Mouse (Mus musculus): ENCODE results near the gene Zfp174. TPM values are rescaled to one million over a fixed set of nuclear protein-coding genes. Genes with fewer than 3 reads are reported as not detected.
A peak's percentile ranks its signal among the peaks of the same experiment; 100 is the strongest.
"Not testable (repeated sequence)": the region's sequence is repeated elsewhere in the genome, so short reads cannot be mapped to it uniquely, and the experiment has no call there.

Zfp174 gene
- 10 to 100 TPM in 1 of 2 experiments, 1 to 10 TPM in 1; 2.0 to 15.0 TPM for total RNA-seq (2021)
- long read RNA-seq, experiment 1, full-length matches to known transcripts = 1 of 1 reads
- long read RNA-seq, experiment 1, partial matches to known transcripts = 0 of 1 reads
- long read RNA-seq, experiment 1, other reads (novel, unspliced or antisense) = 0 of 1 reads
- long read RNA-seq, experiment 2, full-length matches to known transcripts = 9 of 14 reads
- long read RNA-seq, experiment 2, partial matches to known transcripts = 2 of 14 reads
- long read RNA-seq, experiment 2, other reads (novel, unspliced or antisense) = 3 of 14 reads

DNA sequence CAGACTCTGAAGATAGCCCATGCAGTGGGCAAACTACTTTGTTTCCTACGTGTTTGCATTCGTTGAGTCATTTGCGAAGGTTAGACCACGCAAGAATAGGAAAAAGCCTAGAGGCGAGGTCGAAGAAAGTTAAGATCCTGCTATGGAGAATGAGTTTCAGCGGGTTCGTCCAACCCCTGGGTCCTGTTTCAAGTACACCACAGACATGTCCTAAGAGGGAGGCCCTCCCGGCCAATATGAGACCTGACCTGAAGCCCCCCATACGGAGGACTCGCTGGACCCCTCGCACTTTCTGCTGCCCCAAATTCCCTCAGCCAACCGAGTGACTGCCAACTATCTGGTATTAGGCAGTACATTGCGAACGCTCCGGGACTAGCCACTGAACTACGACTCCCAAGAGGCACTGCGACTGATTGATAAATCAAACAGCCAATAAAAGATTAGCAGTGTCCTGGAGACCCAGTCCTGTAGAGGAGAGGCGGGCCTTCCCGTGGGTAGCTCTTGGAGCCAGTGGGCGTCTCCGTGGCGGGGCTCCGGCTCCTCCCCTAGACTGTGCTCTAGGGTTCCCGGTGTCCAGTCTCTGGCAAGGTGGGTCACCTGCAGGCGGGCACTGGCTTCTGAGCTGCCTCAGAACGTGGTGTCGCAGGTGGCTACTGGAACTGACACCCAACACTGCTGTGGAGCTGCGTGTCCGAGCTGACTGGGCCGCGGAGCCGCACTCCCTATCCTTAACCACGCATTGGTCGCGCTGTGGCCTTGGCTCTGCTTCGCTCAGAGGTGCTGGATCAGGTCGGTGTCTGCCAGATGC is at the start of gene Zfp174:
Zfp174 (plus strand) TSS at position 558 of the 808 bp plus-strand sequence.
- DNase-seq (ENCODE audit: low spot score in 2 of 2) = peak; percentile 83 to 91

- no peak for DNase-seq (ENCODE audit: low spot score in 2 of 2)
These were observed 38.9 kb upstream of the Zfp174 start for GRCm38 (mm10) chr16:3808176-3808575.

GRCm38 (mm10) chr16:3814667-3815066 is 32.4 kb upstream of the Zfp174 start:
- not testable (repeated sequence) for DNase-seq (ENCODE audit: low spot score in 2 of 2)

GRCm38 (mm10) chr16:3820202-3820601 is 26.9 kb upstream of the Zfp174 start:
- DNase-seq (ENCODE audit: low spot score in 2 of 2) = no peak

DNA sequence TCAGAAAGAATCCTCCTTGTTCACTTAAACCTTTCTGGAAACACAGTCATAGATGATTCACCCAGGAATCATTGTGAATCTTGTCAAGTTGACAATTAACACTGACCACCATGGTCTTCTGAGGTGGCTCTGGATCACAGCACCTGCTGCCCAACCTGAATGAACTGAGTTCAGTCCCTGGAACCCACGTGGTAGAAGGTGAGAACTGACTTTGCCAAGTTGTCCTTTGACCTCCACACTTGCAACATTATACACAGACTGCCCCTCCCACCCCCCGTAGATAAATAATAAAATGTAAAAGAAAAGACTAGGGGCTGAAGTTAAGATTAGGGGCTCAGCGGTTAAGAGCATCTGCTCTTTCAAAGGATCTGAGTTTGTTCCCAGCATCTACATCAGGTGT is 19.0 kb upstream of the Zfp174 start:
- no peak for DNase-seq (ENCODE audit: low spot score in 2 of 2)

DNA sequence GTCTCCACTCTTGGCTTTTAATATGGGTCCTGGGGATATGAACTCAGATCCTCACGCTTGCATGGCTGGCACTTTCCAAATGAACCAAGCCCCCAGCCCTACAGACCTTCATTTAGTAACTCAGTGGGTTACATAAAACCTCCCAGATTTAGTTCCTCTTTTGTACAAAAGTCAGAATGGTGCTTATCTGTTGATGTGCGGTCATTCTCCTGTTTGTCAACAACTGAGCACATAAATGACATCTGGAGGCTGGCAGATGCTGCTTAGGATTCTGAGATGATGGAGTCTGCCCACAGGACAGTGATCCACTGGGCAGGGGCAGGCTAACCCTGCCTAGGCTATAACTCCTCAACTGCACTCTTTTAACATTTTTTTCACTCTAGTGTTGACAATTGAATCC is 17.3 kb upstream of the Zfp174 start:
- no peak for DNase-seq (ENCODE audit: low spot score in 2 of 2)

- DNase-seq (ENCODE audit: low spot score in 2 of 2) = no peak
These were observed 16.4 kb upstream of the Zfp174 start, which contains the start of gene Olfr15 for GRCm38 (mm10) chr16:3830588-3831109. Olfr15 (plus strand) TSS chr16:3830878.

DNA sequence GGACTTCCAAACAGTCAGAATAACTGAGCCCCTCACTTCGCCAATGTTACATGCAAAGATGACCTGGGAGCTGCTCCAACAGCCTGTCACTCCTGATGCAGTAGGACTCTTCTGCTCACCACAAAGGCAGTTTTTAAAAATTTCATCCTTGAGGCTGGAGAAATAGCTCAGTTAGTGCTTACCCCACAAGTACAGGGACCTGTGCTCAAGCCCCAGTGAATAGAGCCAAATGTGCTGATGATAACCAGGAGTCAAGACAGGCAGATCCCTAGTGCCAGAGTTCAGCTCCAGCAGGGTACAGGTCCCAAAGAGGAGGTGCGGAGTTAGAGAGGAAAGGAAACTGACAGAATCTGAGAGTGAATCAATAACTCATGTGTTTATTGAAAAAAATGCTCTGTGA is 11.6 kb upstream of the Zfp174 start:
- no peak for DNase-seq (ENCODE audit: low spot score in 2 of 2)

GRCm38 (mm10) chr16:3839157-3839885 is 7.7 kb upstream of the Zfp174 start:
- DNase-seq (ENCODE audit: low spot score in 2 of 2) = no peak

DNA sequence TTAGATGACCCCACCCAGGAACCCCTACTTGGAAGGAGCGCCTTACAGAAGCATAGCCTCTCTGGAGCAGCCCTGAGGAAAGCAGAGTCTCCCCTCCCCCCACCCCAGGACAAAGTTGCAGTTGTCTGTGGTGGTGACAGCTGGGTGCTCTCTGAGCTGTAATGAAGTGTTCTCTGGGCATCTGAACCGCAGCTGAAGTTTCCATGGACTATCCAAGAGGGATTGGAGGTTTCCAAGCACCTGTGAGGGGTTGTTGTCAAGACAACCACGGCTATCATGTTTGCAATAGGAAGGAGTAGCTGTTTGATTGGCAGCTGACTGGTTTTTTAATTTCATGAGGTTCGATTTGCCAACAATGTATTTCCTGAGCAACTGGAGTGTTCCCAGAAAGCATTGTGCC is 4.1 kb upstream of the Zfp174 start:
- DNase-seq (ENCODE audit: low spot score in 2 of 2) = no peak

DNA sequence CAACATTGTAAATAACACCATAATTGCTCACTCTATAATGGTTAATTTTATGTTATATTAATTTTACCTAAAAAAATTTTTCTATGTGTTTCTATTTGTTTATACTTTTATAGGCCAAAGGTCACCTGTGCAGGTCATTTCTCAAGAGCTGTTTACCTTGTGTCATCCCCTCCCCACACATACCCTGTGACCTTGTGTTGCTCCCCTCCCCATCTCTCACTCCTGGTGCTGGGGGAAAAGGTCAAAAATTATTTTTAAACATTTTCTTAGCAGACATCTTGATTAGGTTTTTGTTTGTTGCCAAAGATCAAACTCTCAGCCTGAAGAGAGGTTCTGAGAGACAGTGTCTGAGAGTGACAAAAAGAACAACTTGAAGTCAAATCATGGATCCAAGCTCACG is 3.3 kb upstream of the Zfp174 start:
- no peak for DNase-seq (ENCODE audit: low spot score in 2 of 2)

- no peak for DNase-seq (ENCODE audit: low spot score in 2 of 2)
These were observed 803 bp downstream of the Zfp174 start for GRCm38 (mm10) chr16:3847871-3848270.

GRCm38 (mm10) chr16:3848416-3848815 is 1.3 kb downstream of the Zfp174 start:
- DNase-seq (ENCODE audit: low spot score in 2 of 2) = no peak

DNA sequence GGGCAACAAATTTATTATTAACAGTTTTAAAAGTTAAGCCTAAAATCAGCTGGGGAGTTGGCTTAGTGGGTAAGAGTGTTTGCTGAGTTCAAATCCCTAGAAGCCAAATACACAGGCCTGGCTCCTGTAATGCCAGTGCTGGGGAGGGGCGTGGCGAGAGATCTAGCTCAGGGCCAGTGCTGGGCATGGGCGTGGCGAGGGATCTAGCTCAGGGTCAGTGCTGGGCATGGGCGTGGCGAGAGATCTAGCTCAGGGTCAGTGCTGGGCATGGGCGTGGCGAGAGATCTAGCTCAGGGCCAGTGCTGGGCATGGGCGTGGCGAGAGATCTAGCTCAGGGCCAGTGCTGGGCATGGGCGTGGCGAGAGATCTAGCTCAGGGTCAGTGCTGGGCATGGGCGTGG is 4.2 kb downstream of the Zfp174 start:
- DNase-seq (ENCODE audit: low spot score in 2 of 2) = peak in 1 of 2 experiments; percentile 57

DNA sequence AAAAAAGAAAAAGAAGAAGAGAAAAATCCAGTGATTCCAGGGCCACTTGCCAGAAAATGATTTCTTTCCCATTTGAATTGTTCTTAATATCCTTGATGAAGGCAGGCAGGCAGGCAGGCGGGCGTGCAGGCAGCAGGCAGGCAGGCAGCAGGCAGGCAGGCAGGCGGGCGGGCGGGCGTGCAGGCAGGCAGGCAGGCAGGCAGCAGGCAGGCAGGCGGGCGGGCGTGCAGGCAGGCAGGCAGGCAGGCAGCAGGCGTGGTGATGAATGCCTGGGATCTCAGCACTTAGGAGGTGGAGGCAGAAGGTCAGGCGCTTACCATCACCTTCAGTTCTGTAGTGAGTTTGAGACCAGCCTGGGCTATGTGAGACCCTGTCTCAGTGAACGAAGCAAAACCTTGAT is 5.5 kb downstream of the Zfp174 start:
- DNase-seq (ENCODE audit: low spot score in 2 of 2) = no peak

DNA sequence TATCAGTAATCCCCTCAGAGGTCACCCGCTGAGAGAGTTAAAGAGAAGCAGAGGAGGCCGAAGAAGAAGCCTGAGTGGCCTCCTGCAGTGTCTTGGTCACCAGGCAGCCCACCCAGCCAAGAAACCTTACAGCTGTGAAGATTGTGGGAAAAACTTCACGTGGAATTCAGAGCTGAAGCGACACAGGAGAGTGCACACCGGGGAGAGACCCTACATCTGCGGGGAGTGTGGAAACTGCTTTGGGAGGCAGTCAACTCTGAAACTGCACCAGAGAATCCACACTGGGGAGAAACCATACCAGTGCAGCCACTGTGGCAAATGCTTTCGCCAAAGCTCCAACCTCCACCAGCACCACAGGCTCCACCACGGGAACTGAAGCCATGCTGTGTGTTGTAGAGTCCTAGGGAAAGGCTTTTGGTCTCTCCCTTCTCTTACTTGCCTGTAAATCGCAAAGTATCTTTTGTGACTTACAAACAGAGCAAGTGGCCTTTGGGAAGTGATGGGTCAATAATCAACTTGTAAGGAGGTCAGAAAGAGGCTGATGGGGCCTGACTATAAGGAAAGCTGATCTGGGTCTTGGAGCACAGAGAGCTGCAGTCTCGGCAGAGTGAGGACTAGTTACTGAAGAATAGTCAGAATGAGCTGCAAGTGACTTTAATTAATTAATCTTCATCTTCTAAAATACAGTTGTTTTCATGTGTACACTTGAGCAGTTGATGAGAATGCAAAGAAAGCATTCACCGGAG is 7.5 kb downstream of the Zfp174 start:
- DNase-seq (ENCODE audit: low spot score in 2 of 2) = no peak

DNA sequence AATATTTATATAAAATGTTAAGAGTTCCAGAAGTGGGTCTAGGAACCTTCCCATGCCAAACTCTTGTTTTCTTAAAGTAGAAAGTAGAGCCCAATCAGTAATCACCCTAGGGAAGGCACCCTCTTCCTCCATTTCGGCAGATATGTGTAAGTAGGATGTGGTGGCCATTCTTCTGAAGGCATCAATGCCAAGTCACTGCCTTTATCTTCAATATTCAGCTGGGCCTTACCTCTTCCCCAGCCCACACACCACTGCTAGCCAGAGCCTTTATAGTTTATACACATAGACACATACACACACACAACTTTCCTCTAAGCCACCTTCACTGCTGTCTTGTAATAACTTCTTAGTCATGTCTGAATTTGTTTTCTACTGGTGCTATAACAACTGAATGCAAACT is 8.7 kb downstream of the Zfp174 start:
- DNase-seq (ENCODE audit: low spot score in 2 of 2) = no peak

GRCm38 (mm10) chr16:3859254-3859653 is 12.2 kb downstream of the Zfp174 start:
- no peak for DNase-seq (ENCODE audit: low spot score in 2 of 2)

DNA sequence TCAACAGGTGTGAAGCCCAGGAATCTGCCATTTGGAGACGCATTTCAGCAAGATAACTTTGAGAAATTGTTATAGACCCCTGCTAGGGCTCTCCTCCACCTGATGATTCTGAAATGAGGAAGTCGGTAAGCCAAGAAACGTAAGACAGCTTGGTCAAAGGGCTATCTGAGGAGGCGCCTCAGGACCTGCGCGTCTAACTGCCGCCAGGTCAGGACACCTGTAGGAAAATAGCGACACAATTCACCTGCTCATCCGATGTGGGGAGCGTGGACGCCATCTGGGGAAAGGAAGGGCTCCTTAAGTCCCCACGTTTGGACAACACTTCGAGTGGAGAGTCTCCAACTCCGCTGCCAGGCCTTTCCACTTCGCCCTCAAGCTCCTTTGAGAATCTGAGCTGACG is 24.7 kb downstream of the Zfp174 start:
- no peak for DNase-seq (ENCODE audit: low spot score in 2 of 2)

- DNase-seq (ENCODE audit: low spot score in 2 of 2) = peak; percentile 82 to 88
These were observed 25.4 kb downstream of the Zfp174 start, which contains the start of gene Naa60 for GRCm38 (mm10) chr16:3872216-3873047. Naa60 (plus strand) TSS chr16:3872375.
